Mouse (Mus musculus): ENCODE data around the gene Atg4a-ps. TPM values are rescaled to one million over a fixed set of nuclear protein-coding genes. Genes with fewer than 3 reads are reported as not detected.

Atg4a-ps gene
- polyA plus RNA-seq, 1 experiment from 2014 or later: 0.20 TPM

GRCm38 (mm10) chr3:103682473-103682872 is 36.6 kb upstream of the Atg4a-ps start:
- Histone ChIP-seq H3K36me3 (replicated peaks; ENCODE audit: insufficient read depth, low read length) (no peaks in the 10 kb centered on the region), H3K27ac (ENCODE audit: low read depth) (no peak overlapping the region), H3K27me3 (ENCODE audit: insufficient read depth, low read length) (0 out of 2 replicates have a peak, but pooled peaks cover 3% of the 10 kb centered on the region), H3K4me1 (ENCODE audit: insufficient read depth) (no peaks in the 10 kb centered on the region), H3K9ac (replicated peaks) (no peak overlapping the region), H3K9me3 (ENCODE audit: low read length) (no peaks in the 10 kb centered on the region), H3K4me3 (ENCODE audit: low read depth, low read length) (no peak overlapping the region), H3K4me2 (ENCODE audit: low read depth, low read length) (no peak overlapping the region)
- WGBS (ENCODE audit: insufficient replicate concordance): 52% methylated on average over 4 of the region's 4 CpGs
- TF ChIP-seq CTCF (IDR thresholded peaks at IDR 0.05; ENCODE audit: low read depth): no peak
- no peak for TF ChIP-seq EP300 (IDR thresholded peaks at IDR 0.05; ENCODE audit: low read depth)
- ATAC-seq (no peak), DNase-seq (no peak)

GRCm38 (mm10) chr3:103678811-103679210 is 32.9 kb upstream of the Atg4a-ps start:
- DNase-seq: no peak
- 61% methylated on average over 6 of the region's 6 CpGs for WGBS (ENCODE audit: insufficient replicate concordance)
- H3K27me3 ChIP-seq (ENCODE audit: insufficient read depth, low read length): 0 out of 2 replicates have a peak, but pooled peaks cover 3% of the 10 kb centered on the region
- no peak for TF ChIP-seq EP300 (IDR thresholded peaks at IDR 0.05; ENCODE audit: low read depth)
- no peak for TF ChIP-seq CTCF (IDR thresholded peaks at IDR 0.05; ENCODE audit: low read depth)
- no peak overlapping the region for H3K4me3 ChIP-seq (ENCODE audit: low read depth, low read length)
- no peaks in the 10 kb centered on the region for H3K9me3 ChIP-seq (ENCODE audit: low read length)
- no peaks in the 10 kb centered on the region for H3K36me3 ChIP-seq (replicated peaks; ENCODE audit: insufficient read depth, low read length)
- no peak for ATAC-seq
- H3K9ac ChIP-seq (replicated peaks): no peak overlapping the region
- no peaks in the 10 kb centered on the region for H3K4me1 ChIP-seq (ENCODE audit: insufficient read depth)
- H3K27ac ChIP-seq (ENCODE audit: low read depth): no peak overlapping the region
- no peak overlapping the region for H3K4me2 ChIP-seq (ENCODE audit: low read depth, low read length)

- Histone ChIP-seq H3K27me3 (ENCODE audit: insufficient read depth, low read length) (no peaks in the 10 kb centered on the region), H3K9me3 (ENCODE audit: low read length) (no peaks in the 10 kb centered on the region), H3K36me3 (replicated peaks; ENCODE audit: insufficient read depth, low read length) (no peaks in the 10 kb centered on the region), H3K4me2 (ENCODE audit: low read depth, low read length) (no peak overlapping the region), H3K27ac (ENCODE audit: low read depth) (no peak overlapping the region), H3K4me1 (ENCODE audit: insufficient read depth) (no peaks in the 10 kb centered on the region), H3K9ac (replicated peaks) (no peak overlapping the region), H3K4me3 (ENCODE audit: low read depth, low read length) (no peak overlapping the region)
- TF ChIP-seq CTCF (IDR thresholded peaks at IDR 0.05; ENCODE audit: low read depth) (no peak), EP300 (IDR thresholded peaks at IDR 0.05; ENCODE audit: low read depth) (no peak)
- 43% methylated on average over 7 of the region's 7 CpGs for WGBS (ENCODE audit: insufficient replicate concordance)
- no peak for ATAC-seq
- DNase-seq: no peak
These were observed 26.8 kb upstream of the Atg4a-ps start for GRCm38 (mm10) chr3:103672716-103673115.

- DNase-seq (no peak), ATAC-seq (no peak)
- TF ChIP-seq EP300 (IDR thresholded peaks at IDR 0.05; ENCODE audit: low read depth) (no peak), CTCF (IDR thresholded peaks at IDR 0.05; ENCODE audit: low read depth) (no peak)
- no peaks in the 10 kb centered on the region for H3K9me3 ChIP-seq (ENCODE audit: low read length)
- 62% methylated on average over 4 of the region's 4 CpGs for WGBS (ENCODE audit: insufficient replicate concordance)
- H3K36me3 ChIP-seq (replicated peaks; ENCODE audit: insufficient read depth, low read length): no peaks in the 10 kb centered on the region
- no peak overlapping the region for H3K27ac ChIP-seq (ENCODE audit: low read depth)
- no peak overlapping the region for H3K4me2 ChIP-seq (ENCODE audit: low read depth, low read length)
- H3K27me3 ChIP-seq (ENCODE audit: insufficient read depth, low read length): no peaks in the 10 kb centered on the region
- no peaks in the 10 kb centered on the region for H3K4me1 ChIP-seq (ENCODE audit: insufficient read depth)
- H3K4me3 ChIP-seq (ENCODE audit: low read depth, low read length): no peak overlapping the region
- H3K9ac ChIP-seq (replicated peaks): no peak overlapping the region
These were observed 26.2 kb upstream of the Atg4a-ps start for GRCm38 (mm10) chr3:103672113-103672512.

- WGBS (ENCODE audit: insufficient replicate concordance): 82% methylated on average over 3 of the region's 3 CpGs
- no peaks in the 10 kb centered on the region for H3K9me3 ChIP-seq (ENCODE audit: low read length)
- TF ChIP-seq CTCF (IDR thresholded peaks at IDR 0.05; ENCODE audit: low read depth) (no peak), EP300 (IDR thresholded peaks at IDR 0.05; ENCODE audit: low read depth) (no peak)
These were observed 17.5 kb upstream of the Atg4a-ps start for GRCm38 (mm10) chr3:103663385-103663784.

GRCm38 (mm10) chr3:103661714-103662113 is 15.8 kb upstream of the Atg4a-ps start:
- Histone ChIP-seq H3K4me3 (ENCODE audit: low read depth, low read length) (no peak overlapping the region), H3K4me2 (ENCODE audit: low read depth, low read length) (no peak overlapping the region), H3K9ac (replicated peaks) (no peak overlapping the region), H3K9me3 (ENCODE audit: low read length) (no peaks in the 10 kb centered on the region), H3K36me3 (replicated peaks; ENCODE audit: insufficient read depth, low read length) (no peaks in the 10 kb centered on the region), H3K27me3 (ENCODE audit: insufficient read depth, low read length) (no peaks in the 10 kb centered on the region), H3K4me1 (ENCODE audit: insufficient read depth) (no peaks in the 10 kb centered on the region), H3K27ac (ENCODE audit: low read depth) (no peak overlapping the region)
- TF ChIP-seq EP300 (IDR thresholded peaks at IDR 0.05; ENCODE audit: low read depth) (no peak), CTCF (IDR thresholded peaks at IDR 0.05; ENCODE audit: low read depth) (no peak)
- DNase-seq (no peak), ATAC-seq (no peak)
- 81% methylated on average over 8 of the region's 8 CpGs for WGBS (ENCODE audit: insufficient replicate concordance)

More at GRCm38 (mm10) chr3:103663385-103663784, 17.5 kb upstream of the Atg4a-ps start:
- H3K9ac ChIP-seq (replicated peaks): no peak overlapping the region
- no peaks in the 10 kb centered on the region for H3K4me1 ChIP-seq (ENCODE audit: insufficient read depth)
- H3K36me3 ChIP-seq (replicated peaks; ENCODE audit: insufficient read depth, low read length): no peaks in the 10 kb centered on the region
- DNase-seq: no peak
- H3K27me3 ChIP-seq (ENCODE audit: insufficient read depth, low read length): no peaks in the 10 kb centered on the region
- ATAC-seq: no peak
- H3K27ac ChIP-seq (ENCODE audit: low read depth): no peak overlapping the region
- H3K4me2 ChIP-seq (ENCODE audit: low read depth, low read length): no peak overlapping the region
- no peak overlapping the region for H3K4me3 ChIP-seq (ENCODE audit: low read depth, low read length)

GRCm38 (mm10) chr3:103660012-103660411 is 14.1 kb upstream of the Atg4a-ps start:
- Histone ChIP-seq H3K4me2 (ENCODE audit: low read depth, low read length) (no peak overlapping the region), H3K27ac (ENCODE audit: low read depth) (no peak overlapping the region), H3K27me3 (ENCODE audit: insufficient read depth, low read length) (no peaks in the 10 kb centered on the region), H3K4me3 (ENCODE audit: low read depth, low read length) (no peak overlapping the region), H3K9ac (replicated peaks) (no peak overlapping the region), H3K4me1 (ENCODE audit: insufficient read depth) (no peaks in the 10 kb centered on the region), H3K9me3 (ENCODE audit: low read length) (no peaks in the 10 kb centered on the region), H3K36me3 (replicated peaks; ENCODE audit: insufficient read depth, low read length) (no peaks in the 10 kb centered on the region)
- ATAC-seq (no peak), DNase-seq (no peak)
- TF ChIP-seq EP300 (IDR thresholded peaks at IDR 0.05; ENCODE audit: low read depth) (no peak), CTCF (IDR thresholded peaks at IDR 0.05; ENCODE audit: low read depth) (no peak)
- 41% methylated on average over 2 of the region's 2 CpGs for WGBS (ENCODE audit: insufficient replicate concordance)

All from liver, postnatal 0 days (tissue).